Mouse (Mus musculus): Measurements from ENCODE around the gene Wdr12. TPM values are rescaled to one million over a fixed set of nuclear protein-coding genes. Genes with fewer than 3 reads are reported as not detected.

Gene Wdr12
- total and polyA plus RNA-seq, 2 experiments from 2014 or later: 14.4 to 46.4 TPM

DNA sequence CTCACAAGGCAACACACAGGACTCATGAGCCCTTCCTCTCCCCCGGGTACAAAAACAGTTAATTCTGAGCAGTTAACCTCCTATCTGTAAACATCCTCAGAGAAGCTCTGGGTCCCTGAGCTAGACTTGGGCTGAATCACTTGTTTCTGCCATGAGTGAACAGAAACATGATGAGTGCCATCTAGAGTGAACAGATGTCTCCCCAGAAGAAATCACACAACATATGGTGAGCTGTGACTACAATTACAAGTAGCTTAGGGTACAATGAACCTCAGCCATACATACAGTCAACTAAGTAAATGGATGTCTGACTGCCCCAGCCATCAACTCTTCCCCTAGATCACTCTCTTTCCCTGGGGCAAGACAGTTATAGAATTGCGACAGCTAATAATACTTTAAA is 63.4 kb downstream of the Wdr12 start:
- ATAC-seq (ENCODE audit: low FRiP score) (no peak), DNase-seq (ENCODE audit: low spot score) (peak; percentile 20)
- WGBS: 86% methylated on average over 2 of the region's 2 CpGs
- Histone ChIP-seq H3K36me3 (ENCODE audit: insufficient read depth, low read length) (no peaks in the 10 kb centered on the region), H3K4me1 (ENCODE audit: insufficient read depth, low read length) (no peaks in the 10 kb centered on the region), H3K4me2 (ENCODE audit: low read depth, low read length, poor library complexity, severe bottlenecking) (no peak overlapping the region), H3K9ac (replicated peaks; ENCODE audit: low read length, poor library complexity, severe bottlenecking) (no peak overlapping the region), H3K27me3 (ENCODE audit: insufficient read depth, low read length) (no peaks in the 10 kb centered on the region), H3K4me3 (ENCODE audit: low read depth, low read length) (no peak overlapping the region), H3K27ac (ENCODE audit: low read depth, low read length) (no peak overlapping the region), H3K9me3 (ENCODE audit: low read length) (no peaks in the 10 kb centered on the region)
- no peak for TF ChIP-seq CTCF (IDR thresholded peaks at IDR 0.05)

Other genes with a start within 250 kb of the Wdr12 start
- gene Fam117b, start 185.6 kb downstream of the Wdr12 start, total RNA-seq (2014; rRNA removed): 74.0 and 99.4 TPM in 2 replicates
- 37.0 and 43.7 TPM in 2 replicates for gene Fam117b, start 185.6 kb downstream of the Wdr12 start, polyA plus RNA-seq (2015; fragmentation: Nextera tagmentation; extraction: Ambion mirVana)
- 63.8 and 76.5 TPM in 2 replicates for gene Ica1l, start 55.5 kb downstream of the Wdr12 start, total RNA-seq (2014; rRNA removed)
- gene Ica1l, start 55.5 kb downstream of the Wdr12 start, polyA plus RNA-seq (2015; fragmentation: Nextera tagmentation; extraction: Ambion mirVana): 76.6 and 79.4 TPM in 2 replicates
- gene Carf, start 398 bp downstream of the Wdr12 start, total RNA-seq (2014; rRNA removed): 19.0 and 23.4 TPM in 2 replicates
- gene Carf, start 398 bp downstream of the Wdr12 start, polyA plus RNA-seq (2015; fragmentation: Nextera tagmentation; extraction: Ambion mirVana): 8.0 and 8.4 TPM in 2 replicates
- gene Nbeal1, start 82.0 kb upstream of the Wdr12 start, total RNA-seq (2014; rRNA removed): 23.0 and 34.6 TPM in 2 replicates
- gene Nbeal1, start 82.0 kb upstream of the Wdr12 start, polyA plus RNA-seq (2015; fragmentation: Nextera tagmentation; extraction: Ambion mirVana): 4.4 and 5.2 TPM in 2 replicates
- gene Cyp20a1, start 244.7 kb upstream of the Wdr12 start, total RNA-seq (2014; rRNA removed): 11.6 and 14.9 TPM in 2 replicates
- gene Cyp20a1, start 244.7 kb upstream of the Wdr12 start, polyA plus RNA-seq (2015; fragmentation: Nextera tagmentation; extraction: Ambion mirVana): 11.2 and 12.7 TPM in 2 replicates

Measured in midbrain, postnatal 0 days (tissue).